Mouse (Mus musculus) CH12.LX (cell line): ENCODE measurements around the gene Nkap.

Experiments used
- CTCF ChIP-seq, 2 experiments: IDR thresholded peaks in 1 of 2; conservative IDR thresholded peaks in 1 of 2; 2 replicates each; pipeline ENCODE4 v1.5.1; 2011 to 2012; ENCODE audit warnings: low read depth in 2 of 2, low read length in 2 of 2, improper control_type of control experiment in 1 of 2, inconsistent platforms in 1 of 2, mild to moderate bottlenecking in 1 of 2, moderate library complexity in 1 of 2
- ELF1 ChIP-seq: IDR thresholded peaks from 2 replicates; pipeline ENCODE4 v1.6.1; 2014; ENCODE audit warnings: low read depth, mild to moderate bottlenecking, inconsistent platforms, low read length, improper control_type of control experiment
- ETS1 ChIP-seq: conservative IDR thresholded peaks from 2 replicates; pipeline ENCODE4 v1.6.1; 2012; ENCODE audit warnings: low read depth, mild to moderate bottlenecking, inconsistent platforms, low read length, improper control_type of control experiment, moderate library complexity
- GABPA ChIP-seq: IDR thresholded peaks from 2 replicates; pipeline ENCODE4 v1.6.1; 2012; ENCODE audit warnings: low read depth, low read length, improper control_type of control experiment, inconsistent platforms; ENCODE audit not compliant: insufficient replicate concordance
- IRF4 ChIP-seq: IDR thresholded peaks from 2 replicates; pipeline ENCODE4 v1.6.1; 2014; ENCODE audit warnings: low read depth, mild to moderate bottlenecking, inconsistent platforms, low read length, improper control_type of control experiment
- JUN ChIP-seq: IDR thresholded peaks from 2 replicates; pipeline ENCODE4 v1.6.1; 2011; ENCODE audit warnings: low read depth, mild to moderate bottlenecking, low read length, improper control_type of control experiment, moderate library complexity; ENCODE audit not compliant: insufficient read depth
- MAZ ChIP-seq: IDR thresholded peaks from 2 replicates; pipeline ENCODE4 v1.6.1; 2012; ENCODE audit warnings: low read depth, mild to moderate bottlenecking, inconsistent platforms, low read length, improper control_type of control experiment, moderate library complexity
- TCF12 ChIP-seq: IDR thresholded peaks from 2 replicates; pipeline ENCODE4 v1.6.1; 2014; ENCODE audit warnings: low read depth, mild to moderate bottlenecking, inconsistent platforms, low read length, improper control_type of control experiment
- USF1 ChIP-seq: IDR thresholded peaks from 2 replicates; pipeline ENCODE4 v1.6.1; 2014; ENCODE audit warnings: low read depth, mild to moderate bottlenecking, inconsistent platforms, low read length, improper control_type of control experiment
- USF2 ChIP-seq: conservative IDR thresholded peaks from 2 replicates; pipeline ENCODE4 v1.6.1; 2011; ENCODE audit warnings: low read depth, low read length, improper control_type of control experiment
- ZC3H11A ChIP-seq: IDR thresholded peaks from 2 replicates; pipeline ENCODE4 v1.6.1; 2012; ENCODE audit warnings: low read depth, mild to moderate bottlenecking, inconsistent platforms, low read length, improper control_type of control experiment
- ZNF384 ChIP-seq: IDR thresholded peaks from 2 replicates; pipeline ENCODE4 v1.6.1; 2012; ENCODE audit warnings: low read depth, low read length, improper control_type of control experiment, inconsistent platforms

GRCm38 (mm10) chrX:37167085-37167484 is 40.5 kb downstream of the Nkap start:
- no peak for TF ChIP-seq ETS1
- no peak for TF ChIP-seq IRF4
- TF ChIP-seq USF1: no peak
- no peak for TF ChIP-seq USF2
- peak; percentile 61 to 68; a peak in 3 of 4 replicates for TF ChIP-seq CTCF (conservative IDR thresholded peaks at IDR 0.05 in 1 of 2, IDR thresholded peaks at IDR 0.05 in 1 of 2; ENCODE audit: low read depth in 2 of 2, low read length in 2 of 2)
- TF ChIP-seq ELF1: no peak
- no peak for TF ChIP-seq MAZ
- TF ChIP-seq ZNF384: no peak
- no peak for TF ChIP-seq TCF12
- TF ChIP-seq GABPA: no peak
- no peak for TF ChIP-seq JUN
- no peak for TF ChIP-seq ZC3H11A
